Comparison of ENCODE assay signal across 1 mouse cellular context in genomic region chr7:27530937-27531336, GRCm38 (mm10).
TF ChIP-seq lines count a peak whose summit lies in the region.

No protein-coding gene starts in this region.

TF ChIP-seq in CH12.LX, 34 proteins besides CTCF, POLR2A, EP300 and RAD21 (continued from another document):
- no peak for TF ChIP-seq TCF12 (IDR thresholded peaks at IDR 0.05; ENCODE audit: low read depth, low read length)
- TF ChIP-seq USF1 (IDR thresholded peaks at IDR 0.05; ENCODE audit: low read depth, low read length) = no peak
